Mouse (Mus musculus): Measurements from ENCODE around the gene Wdr72. TPM values are rescaled to one million over a fixed set of nuclear protein-coding genes. Genes with fewer than 3 reads are reported as not detected.

Gene Wdr72
- not detected in 2 replicates for total RNA-seq (2015; ENCODE audit: low replicate concordance)
- total RNA-seq (2017; ENCODE audit: low replicate concordance), result not detected in 2 replicates

GRCm38 (mm10) chr9:74109761-74110460 is at the start of gene Wdr72:
TSS of gene Wdr72 (plus strand) at chr9:74110356.
- no peak for ATAC-seq (replicated peaks; ENCODE audit: low FRiP score, poor library complexity, severe bottlenecking)

- no peak for ATAC-seq (replicated peaks; ENCODE audit: low FRiP score, poor library complexity, severe bottlenecking)
Measured at GRCm38 (mm10) chr9:74066278-74066677, 43.9 kb upstream of the Wdr72 start.

- no peak for ATAC-seq (replicated peaks; ENCODE audit: low FRiP score, poor library complexity, severe bottlenecking)
Measured at GRCm38 (mm10) chr9:74066766-74067165, 43.4 kb upstream of the Wdr72 start.

- no peak for ATAC-seq (replicated peaks; ENCODE audit: low FRiP score, poor library complexity, severe bottlenecking)
Measured at GRCm38 (mm10) chr9:74075958-74076357, 34.2 kb upstream of the Wdr72 start.

GRCm38 (mm10) chr9:74078458-74078857 is 31.7 kb upstream of the Wdr72 start:
- ATAC-seq (replicated peaks; ENCODE audit: low FRiP score, poor library complexity, severe bottlenecking), result no peak

- no peak for ATAC-seq (replicated peaks; ENCODE audit: low FRiP score, poor library complexity, severe bottlenecking)
Measured at GRCm38 (mm10) chr9:74080241-74080640, 29.9 kb upstream of the Wdr72 start.

- no peak for ATAC-seq (replicated peaks; ENCODE audit: low FRiP score, poor library complexity, severe bottlenecking)
Measured at GRCm38 (mm10) chr9:74101591-74101990, 8.6 kb upstream of the Wdr72 start.

GRCm38 (mm10) chr9:74102615-74103014 is 7.5 kb upstream of the Wdr72 start:
- ATAC-seq (replicated peaks; ENCODE audit: low FRiP score, poor library complexity, severe bottlenecking), result no peak

- ATAC-seq (replicated peaks; ENCODE audit: low FRiP score, poor library complexity, severe bottlenecking), result no peak
Measured at GRCm38 (mm10) chr9:74110461-74110816, 283 bp downstream of the Wdr72 start.

GRCm38 (mm10) chr9:74112526-74112925 is 2.4 kb downstream of the Wdr72 start:
- no peak for ATAC-seq (replicated peaks; ENCODE audit: low FRiP score, poor library complexity, severe bottlenecking)

GRCm38 (mm10) chr9:74126222-74126621 is 16.1 kb downstream of the Wdr72 start:
- no peak for ATAC-seq (replicated peaks; ENCODE audit: low FRiP score, poor library complexity, severe bottlenecking)

- ATAC-seq (replicated peaks; ENCODE audit: low FRiP score, poor library complexity, severe bottlenecking), result no peak
Measured at GRCm38 (mm10) chr9:74134010-74134409, 23.9 kb downstream of the Wdr72 start.

GRCm38 (mm10) chr9:74141864-74142263 is 31.7 kb downstream of the Wdr72 start:
- no peak; the same call in 1 of the 2 replicates for ATAC-seq (replicated peaks; ENCODE audit: low FRiP score, poor library complexity, severe bottlenecking)

GRCm38 (mm10) chr9:74142705-74143104 is 32.5 kb downstream of the Wdr72 start:
- no peak for ATAC-seq (replicated peaks; ENCODE audit: low FRiP score, poor library complexity, severe bottlenecking)

GRCm38 (mm10) chr9:74145203-74145602 is 35.0 kb downstream of the Wdr72 start:
- no peak for ATAC-seq (replicated peaks; ENCODE audit: low FRiP score, poor library complexity, severe bottlenecking)

- no peak for ATAC-seq (replicated peaks; ENCODE audit: low FRiP score, poor library complexity, severe bottlenecking)
Measured at GRCm38 (mm10) chr9:74148306-74148705, 38.1 kb downstream of the Wdr72 start.

GRCm38 (mm10) chr9:74160361-74160933 is 50.3 kb downstream of the Wdr72 start:
- no peak for ATAC-seq (replicated peaks; ENCODE audit: low FRiP score, poor library complexity, severe bottlenecking)

GRCm38 (mm10) chr9:74165697-74166096 is 55.5 kb downstream of the Wdr72 start:
- ATAC-seq (replicated peaks; ENCODE audit: low FRiP score, poor library complexity, severe bottlenecking), result no peak

GRCm38 (mm10) chr9:74169904-74170303 is 59.7 kb downstream of the Wdr72 start:
- no peak for ATAC-seq (replicated peaks; ENCODE audit: low FRiP score, poor library complexity, severe bottlenecking)

GRCm38 (mm10) chr9:74186748-74187400 is 76.7 kb downstream of the Wdr72 start:
- ATAC-seq (replicated peaks; ENCODE audit: low FRiP score, poor library complexity, severe bottlenecking), result no peak

- no peak for ATAC-seq (replicated peaks; ENCODE audit: low FRiP score, poor library complexity, severe bottlenecking)
Measured at GRCm38 (mm10) chr9:74187401-74188029, 77.4 kb downstream of the Wdr72 start.
